Mouse (Mus musculus) intestine, embryonic 16.5 days (tissue): ENCODE data around the gene Ret. TPM values are rescaled to one million over a fixed set of nuclear protein-coding genes. Genes with fewer than 3 reads are reported as not detected.

Experiments
- polyA plus RNA-seq: library from polyadenylated mRNA; unstranded; fragments of >200 nt; fragmentation: Nextera tagmentation; extraction: Ambion mirVana; gene quantifications from 2 replicates; pipeline ENCODE4 v1.2.1, GENCODE M21; 2015

Gene Ret
- polyA plus RNA-seq, 1 experiment from 2014 or later, result 11.0 TPM

Other genes with a start within 250 kb of the Ret start
- 0.21 and 0.37 TPM in 2 replicates for gene Rasgef1a, start 186.3 kb downstream of the Ret start, polyA plus RNA-seq
- 8.6 and 9.3 TPM in 2 replicates for gene Csgalnact2, start 58.6 kb downstream of the Ret start, polyA plus RNA-seq
- gene Bms1, start 221.8 kb upstream of the Ret start, polyA plus RNA-seq, result 24.2 and 25.1 TPM in 2 replicates